Mouse (Mus musculus): ENCODE measurements around the gene Vmn1r179. TPM values are rescaled to one million over a fixed set of nuclear protein-coding genes. Genes with fewer than 3 reads are reported as not detected.
"Not testable (repeated sequence)": the region's sequence is repeated elsewhere in the genome, so short reads cannot be mapped to it uniquely, and the experiment has no call there.

Gene Vmn1r179
- not detected in 2 replicates for polyA plus RNA-seq (2015; fragmentation: Nextera tagmentation; extraction: Ambion mirVana)

DNA sequence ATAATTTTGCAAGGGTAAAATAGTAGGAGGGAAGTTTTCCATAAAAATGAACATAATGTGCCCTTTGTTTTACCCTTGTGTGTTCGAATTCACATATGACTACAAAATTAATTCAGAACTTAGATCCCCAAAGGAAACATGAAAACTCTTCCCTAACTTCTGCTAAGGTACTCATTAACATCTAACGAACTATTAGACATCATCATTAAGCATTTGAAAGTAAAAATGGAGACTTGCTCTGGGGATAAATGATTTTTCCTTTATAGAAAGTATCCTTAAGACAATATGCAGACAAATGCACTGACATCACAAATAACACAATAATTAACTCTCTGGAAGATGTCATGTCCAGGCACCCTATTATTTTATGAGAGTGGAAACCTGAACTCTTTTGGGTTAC lies at the start of gene Vmn1r179:
Gene Vmn1r179 (plus strand): TSS at position 301 of the 400 bp plus-strand sequence.
- Histone ChIP-seq H3K9ac (no peak within 1 kb of the TSS), H3K9me3 (replicated peaks) (peaks cover under 1% of the 10 kb centered on the region; the same call in 1 of the 2 replicates), H3K36me3 (no peaks in the 10 kb centered on the region), H3K27me3 (no peaks in the 10 kb centered on the region), H3K4me1 (replicated peaks) (no peaks in the 10 kb centered on the region), H3K4me2 (no peak within 1 kb of the TSS), H3K27ac (no peak within 1 kb of the TSS), H3K4me3 (no peak within 1 kb of the TSS)
- ATAC-seq (replicated peaks; ENCODE audit: insufficient number of reproducible peaks, insufficient read depth, low FRiP score, low read depth) = no peak
- 40% methylated on average over 2 of the region's 2 CpGs for WGBS

DNA sequence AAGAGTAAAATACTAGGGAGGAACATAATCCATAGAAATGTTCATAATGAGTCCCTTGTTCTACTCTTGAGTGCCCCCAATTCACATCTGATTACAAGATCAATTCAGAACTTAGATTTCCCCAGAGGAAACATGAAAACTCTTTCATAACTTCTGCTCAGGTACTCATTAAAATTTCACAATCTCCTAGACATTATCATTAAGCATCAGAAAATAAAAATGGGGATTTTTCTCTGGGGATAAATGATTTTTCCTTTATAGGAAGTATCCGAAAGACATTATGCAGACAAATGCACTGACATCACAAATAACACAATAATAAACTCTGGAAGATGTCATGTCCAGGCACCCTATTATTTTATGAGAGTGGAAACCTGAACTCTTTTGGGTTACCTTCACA lies 35.1 kb upstream of the Vmn1r179 start, which contains the start of gene Vmn1r178:
Gene Vmn1r178 (plus strand): TSS at position 301 of the 400 bp plus-strand sequence.
- no peak within 1 kb of the TSS for H3K9ac ChIP-seq
- H3K36me3 ChIP-seq = no peaks in the 10 kb centered on the region
- no peak within 1 kb of the TSS for H3K4me3 ChIP-seq
- no peaks in the 10 kb centered on the region for H3K27me3 ChIP-seq
- 69% methylated on average over 1 of the region's 1 CpGs for WGBS
- no peaks in the 10 kb centered on the region for H3K4me1 ChIP-seq (replicated peaks)
- ATAC-seq (replicated peaks; ENCODE audit: insufficient number of reproducible peaks, insufficient read depth, low FRiP score, low read depth) = no peak
- no peak within 1 kb of the TSS for H3K27ac ChIP-seq
- H3K9me3 ChIP-seq (replicated peaks) = no peaks in the 10 kb centered on the region
- no peak within 1 kb of the TSS for H3K4me2 ChIP-seq

- Histone ChIP-seq H3K27me3 (no peaks in the 10 kb centered on the region), H3K4me3 (no peak within 1 kb of the TSS), H3K36me3 (no peaks in the 10 kb centered on the region), H3K4me1 (replicated peaks) (no peaks in the 10 kb centered on the region), H3K27ac (no peak within 1 kb of the TSS), H3K9ac (no peak within 1 kb of the TSS), H3K4me2 (no peak within 1 kb of the TSS), H3K9me3 (replicated peaks) (peaks cover 4% of the 10 kb centered on the region; the same call in 1 of the 2 replicates)
- no peak for ATAC-seq (replicated peaks; ENCODE audit: insufficient number of reproducible peaks, insufficient read depth, low FRiP score, low read depth)
Measured at GRCm38 (mm10) chr7:23950332-23950731, 23.6 kb downstream of the Vmn1r179 start, which contains the start of gene Vmn1r180. Gene Vmn1r180, plus strand, starts transcription at chr7:23950632.

GRCm38 (mm10) chr7:23968044-23968443 lies 41.3 kb downstream of the Vmn1r179 start:
- H3K27ac ChIP-seq; H3K4me1 ChIP-seq (replicated peaks); H3K4me2 ChIP-seq; H3K4me3 ChIP-seq; H3K9ac ChIP-seq; H3K36me3 ChIP-seq; ATAC-seq (replicated peaks; ENCODE audit: insufficient number of reproducible peaks, insufficient read depth, low FRiP score, low read depth); H3K9me3 ChIP-seq (replicated peaks); H3K27me3 ChIP-seq: not testable (repeated sequence)
- WGBS = 42% methylated on average over 3 of the region's 3 CpGs

DNA sequence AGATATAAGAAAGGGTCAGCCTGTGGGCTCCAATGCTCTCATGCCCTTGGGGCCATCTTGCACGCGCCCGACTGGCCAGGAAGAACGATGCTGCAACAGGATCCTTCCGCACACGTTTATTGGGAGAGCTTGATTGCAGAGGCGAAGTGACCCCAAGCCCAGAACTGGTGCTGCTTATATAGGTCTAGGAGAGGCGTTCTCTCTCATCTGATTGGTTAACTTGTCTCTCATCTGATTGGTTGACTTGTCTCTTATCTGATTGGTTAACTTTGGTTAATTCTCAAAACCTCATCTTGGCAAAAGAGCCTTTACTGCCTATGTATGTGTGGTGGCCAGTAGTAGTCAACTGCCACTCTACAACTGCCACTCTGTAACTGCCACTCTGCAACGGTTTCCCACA lies 47.5 kb downstream of the Vmn1r179 start, which contains the start of gene Vmn1r181:
Gene Vmn1r181 (plus strand): TSS at position 301 of the 400 bp plus-strand sequence.
- whole genome bisulfite sequencing = 74% methylated on average over 9 of the region's 9 CpGs
- not testable (repeated sequence) for H3K9me3 ChIP-seq (replicated peaks); H3K36me3 ChIP-seq; H3K27ac ChIP-seq; H3K4me3 ChIP-seq; H3K9ac ChIP-seq; H3K4me2 ChIP-seq; H3K4me1 ChIP-seq (replicated peaks); H3K27me3 ChIP-seq; ATAC-seq (replicated peaks; ENCODE audit: insufficient number of reproducible peaks, insufficient read depth, low FRiP score, low read depth)

Other genes with a start within 250 kb of the Vmn1r179 start
- not detected in 2 replicates for gene Vmn1r173, start 226.3 kb upstream of the Vmn1r179 start, polyA plus RNA-seq (2015; fragmentation: Nextera tagmentation; extraction: Ambion mirVana)
- not detected in 2 replicates for gene Vmn1r174, start 174.7 kb upstream of the Vmn1r179 start, polyA plus RNA-seq (2015; fragmentation: Nextera tagmentation; extraction: Ambion mirVana)
- not detected in 2 replicates for gene Vmn1r175, start 116.3 kb upstream of the Vmn1r179 start, polyA plus RNA-seq (2015; fragmentation: Nextera tagmentation; extraction: Ambion mirVana)
- not detected in 2 replicates for gene Vmn1r176, start 89.6 kb upstream of the Vmn1r179 start, polyA plus RNA-seq (2015; fragmentation: Nextera tagmentation; extraction: Ambion mirVana)
- not detected in 2 replicates for gene Vmn1r177, start 60.5 kb upstream of the Vmn1r179 start, polyA plus RNA-seq (2015; fragmentation: Nextera tagmentation; extraction: Ambion mirVana)
- not detected in 2 replicates for gene Vmn1r178, start 35.0 kb upstream of the Vmn1r179 start, polyA plus RNA-seq (2015; fragmentation: Nextera tagmentation; extraction: Ambion mirVana)
- gene Vmn1r180, start 23.7 kb downstream of the Vmn1r179 start, polyA plus RNA-seq (2015; fragmentation: Nextera tagmentation; extraction: Ambion mirVana) = not detected in 2 replicates
- not detected in 2 replicates for gene Vmn1r181, start 47.6 kb downstream of the Vmn1r179 start, polyA plus RNA-seq (2015; fragmentation: Nextera tagmentation; extraction: Ambion mirVana)
- not detected in 2 replicates for gene V1rd19, start 74.7 kb downstream of the Vmn1r179 start, polyA plus RNA-seq (2015; fragmentation: Nextera tagmentation; extraction: Ambion mirVana)
- not detected in 2 replicates for gene Vmn1r183, start 126.3 kb downstream of the Vmn1r179 start, polyA plus RNA-seq (2015; fragmentation: Nextera tagmentation; extraction: Ambion mirVana)
- gene Zfp180, start 154.9 kb downstream of the Vmn1r179 start, polyA plus RNA-seq (2015; fragmentation: Nextera tagmentation; extraction: Ambion mirVana) = 11.5 and 14.2 TPM in 2 replicates
- 5.3 and 6.3 TPM in 2 replicates for gene Zfp112, start 185.3 kb downstream of the Vmn1r179 start, polyA plus RNA-seq (2015; fragmentation: Nextera tagmentation; extraction: Ambion mirVana)
- gene Zfp235, start 207.2 kb downstream of the Vmn1r179 start, polyA plus RNA-seq (2015; fragmentation: Nextera tagmentation; extraction: Ambion mirVana) = 7.8 and 8.9 TPM in 2 replicates
- 3.0 and 3.4 TPM in 2 replicates for gene Zfp114, start 248.1 kb downstream of the Vmn1r179 start, polyA plus RNA-seq (2015; fragmentation: Nextera tagmentation; extraction: Ambion mirVana)